Mouse (Mus musculus) monocyte, adult 5-6 weeks (primary cell): ENCODE measurements at regions not wholly inside any gene's neighbourhood (a gene's known extent, or its start where the extent isn't known, plus 50 kb on each side); places are given as distances from the start of the nearest gene placed in this dataset.

ENCODE experiments used
- ATAC-seq: fragments of 153-309, 156-312 bp; replicated peaks from 2 replicates; pipeline ENCODE4 v1.8.0; 2017; ENCODE audit warnings: mild to moderate bottlenecking; ENCODE audit not compliant: low TSS enrichment, insufficient number of reproducible peaks, severe bottlenecking, poor library complexity, low FRiP score

DNA sequence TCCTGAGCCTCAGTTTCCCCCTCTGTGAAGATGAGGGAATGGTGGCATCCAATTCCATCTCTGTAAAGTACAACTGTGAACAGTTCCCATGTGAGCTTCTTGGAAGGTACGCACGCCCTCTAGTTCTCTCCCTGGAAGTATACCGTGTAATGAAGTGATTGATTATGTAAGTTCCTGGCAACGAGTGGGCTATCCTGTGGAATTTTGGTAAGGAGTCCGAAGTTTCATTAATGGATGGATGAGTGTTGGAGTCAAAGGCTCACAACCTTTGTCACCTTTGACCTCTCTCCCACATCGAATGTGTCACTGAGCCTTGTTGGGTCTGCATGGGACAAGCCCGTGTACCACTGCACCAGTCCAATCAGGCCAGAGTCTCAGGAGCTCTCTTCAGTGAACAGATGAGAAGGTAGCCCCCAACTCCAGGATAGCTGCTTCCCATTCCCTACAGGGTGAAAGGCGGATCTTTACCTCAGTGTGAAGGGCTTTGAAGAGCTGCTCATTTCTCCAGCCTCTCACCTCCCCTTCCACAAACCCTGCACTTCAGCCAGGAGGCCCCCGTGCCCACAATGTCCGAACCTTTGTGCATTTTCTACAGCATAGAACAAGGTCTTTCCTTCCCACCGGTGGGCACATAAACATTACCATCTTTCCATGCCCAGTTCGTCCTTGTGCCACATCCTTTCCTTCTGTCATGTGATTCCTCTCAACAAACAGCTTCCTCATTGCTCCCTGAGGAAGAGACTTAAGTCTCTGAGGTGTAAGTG is 217.8 kb downstream of the Mycn start:
- ATAC-seq = no peak

- no peak for ATAC-seq
Observed at GRCm38 (mm10) chr12:12722982-12723661, 218.6 kb downstream of the Mycn start.

DNA sequence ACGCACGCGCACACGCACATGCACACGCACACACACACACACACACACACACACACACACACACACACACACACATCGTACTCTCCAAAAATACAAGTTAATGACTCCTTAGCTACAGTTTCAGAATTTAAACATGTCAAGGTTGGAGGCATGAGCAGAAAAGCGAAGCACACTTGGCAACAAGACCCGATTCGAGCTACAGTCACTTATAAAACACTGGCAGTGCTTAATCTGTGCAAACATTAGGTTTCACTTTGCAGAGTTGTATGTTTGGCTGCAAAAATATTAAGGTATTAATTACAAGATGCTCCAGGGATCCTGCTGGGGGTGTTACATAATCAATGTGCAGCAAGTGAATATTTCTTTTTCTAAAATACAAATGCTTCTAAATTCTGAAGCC is 225.0 kb downstream of the Mycn start:
- no peak for ATAC-seq

DNA sequence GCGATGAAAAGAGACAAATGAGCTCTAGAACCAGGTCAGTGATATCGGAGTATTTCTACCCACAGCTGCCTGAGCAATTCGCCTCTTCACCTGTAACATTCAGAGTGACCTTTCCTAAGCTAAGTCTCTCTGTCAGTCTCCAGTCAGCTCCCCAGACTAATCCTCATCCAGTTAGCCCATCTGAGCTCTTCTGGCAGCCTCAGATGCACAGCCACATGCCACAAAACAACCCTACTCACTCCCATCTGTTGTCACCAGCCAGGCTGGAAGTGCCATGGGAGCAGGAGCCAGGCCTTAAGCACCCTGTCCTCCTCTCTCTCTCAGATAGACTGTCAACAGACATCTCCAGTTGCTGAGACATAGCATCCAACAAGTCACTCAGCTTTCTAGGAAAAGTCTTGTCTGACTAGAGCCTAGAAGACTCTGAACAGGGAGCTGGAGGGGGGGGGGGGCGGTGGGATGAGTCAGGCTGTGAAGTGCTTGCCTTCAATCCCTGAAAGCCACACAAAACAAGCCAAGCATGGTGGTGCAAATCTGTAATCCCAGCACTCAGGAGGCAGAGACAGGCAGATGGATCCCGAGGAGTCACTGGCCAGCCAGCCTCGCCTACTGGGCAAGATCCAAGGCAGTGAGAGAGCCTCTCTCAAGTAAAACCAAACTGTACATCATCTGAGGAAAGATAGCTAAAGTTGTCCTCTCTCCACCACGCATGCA is 225.6 kb downstream of the Mycn start:
- ATAC-seq = no peak

- ATAC-seq = no peak
Observed at GRCm38 (mm10) chr12:12715528-12715927, 226.2 kb downstream of the Mycn start.

DNA sequence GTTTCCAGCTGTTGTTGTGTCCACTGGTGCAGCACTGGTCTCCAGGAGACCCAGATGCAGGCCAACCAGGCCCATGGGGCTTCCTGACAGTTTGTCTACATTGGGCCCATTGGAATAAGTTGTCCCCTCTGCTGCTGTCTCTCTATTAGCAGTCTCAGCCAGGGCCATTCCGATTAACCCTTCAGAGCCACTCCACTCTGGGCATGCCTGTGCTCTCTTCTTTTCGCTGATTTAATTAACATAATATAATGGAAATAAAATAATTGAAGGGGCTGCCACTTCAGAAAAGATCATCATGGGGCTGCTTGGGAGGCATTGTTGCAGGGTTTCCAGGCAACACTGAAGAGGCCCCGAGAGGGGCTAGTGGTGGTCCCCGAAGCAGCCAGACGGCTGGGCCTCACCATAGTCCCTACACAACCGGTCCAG is 231.5 kb downstream of the Mycn start:
- ATAC-seq = no peak

GRCm38 (mm10) chr12:12708954-12709523 is 232.7 kb downstream of the Mycn start:
- no peak for ATAC-seq

DNA sequence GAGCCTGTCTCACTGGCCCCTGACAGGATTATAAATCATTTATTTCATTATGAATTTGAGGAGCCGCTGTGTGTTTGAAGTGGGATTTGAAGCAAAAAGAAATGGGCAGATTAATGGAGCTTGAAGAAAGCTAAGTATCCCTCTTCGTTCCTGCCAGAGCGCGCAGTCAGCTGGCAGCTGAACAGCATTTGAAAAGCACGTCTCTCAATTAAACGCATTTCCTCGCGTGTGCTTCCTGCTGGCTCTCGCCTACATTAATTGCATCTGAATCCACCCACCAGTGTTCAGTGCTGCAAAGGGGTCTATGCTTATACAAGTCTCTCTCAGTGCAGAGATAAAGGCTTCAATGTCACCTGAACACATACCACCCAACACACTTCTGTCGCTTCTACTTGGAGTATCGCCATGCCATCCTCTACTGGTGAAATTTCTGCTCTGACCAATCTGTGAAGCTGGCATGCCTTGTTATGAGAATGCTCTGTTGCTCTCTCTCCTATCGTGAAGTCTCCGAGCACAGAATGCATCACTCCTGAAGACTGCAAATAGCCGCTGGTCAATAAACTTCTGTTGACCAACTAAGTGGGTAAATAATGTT is 235.3 kb downstream of the Mycn start:
- no peak for ATAC-seq

DNA sequence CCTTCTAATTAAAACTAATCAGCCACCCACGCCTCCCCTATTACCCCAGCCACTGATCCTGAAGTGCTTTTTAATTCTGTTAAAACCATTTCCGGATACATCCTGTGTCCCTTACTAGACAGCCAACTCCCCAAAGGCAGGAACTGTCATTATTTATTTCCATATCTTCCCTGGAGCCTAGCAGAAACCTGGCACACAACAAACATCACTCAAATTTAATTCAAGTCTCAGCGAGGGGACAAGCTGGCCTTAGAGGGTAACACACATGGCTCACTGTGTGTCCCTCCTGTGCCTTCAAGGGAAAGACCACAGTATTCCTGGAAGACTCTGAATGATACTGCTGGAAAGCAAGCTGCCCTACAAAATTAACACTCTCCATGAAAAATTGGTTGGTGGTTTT is 240.0 kb downstream of the Mycn start:
- ATAC-seq = no peak

GRCm38 (mm10) chr12:12701060-12701667 is 240.6 kb downstream of the Mycn start:
- ATAC-seq = no peak

DNA sequence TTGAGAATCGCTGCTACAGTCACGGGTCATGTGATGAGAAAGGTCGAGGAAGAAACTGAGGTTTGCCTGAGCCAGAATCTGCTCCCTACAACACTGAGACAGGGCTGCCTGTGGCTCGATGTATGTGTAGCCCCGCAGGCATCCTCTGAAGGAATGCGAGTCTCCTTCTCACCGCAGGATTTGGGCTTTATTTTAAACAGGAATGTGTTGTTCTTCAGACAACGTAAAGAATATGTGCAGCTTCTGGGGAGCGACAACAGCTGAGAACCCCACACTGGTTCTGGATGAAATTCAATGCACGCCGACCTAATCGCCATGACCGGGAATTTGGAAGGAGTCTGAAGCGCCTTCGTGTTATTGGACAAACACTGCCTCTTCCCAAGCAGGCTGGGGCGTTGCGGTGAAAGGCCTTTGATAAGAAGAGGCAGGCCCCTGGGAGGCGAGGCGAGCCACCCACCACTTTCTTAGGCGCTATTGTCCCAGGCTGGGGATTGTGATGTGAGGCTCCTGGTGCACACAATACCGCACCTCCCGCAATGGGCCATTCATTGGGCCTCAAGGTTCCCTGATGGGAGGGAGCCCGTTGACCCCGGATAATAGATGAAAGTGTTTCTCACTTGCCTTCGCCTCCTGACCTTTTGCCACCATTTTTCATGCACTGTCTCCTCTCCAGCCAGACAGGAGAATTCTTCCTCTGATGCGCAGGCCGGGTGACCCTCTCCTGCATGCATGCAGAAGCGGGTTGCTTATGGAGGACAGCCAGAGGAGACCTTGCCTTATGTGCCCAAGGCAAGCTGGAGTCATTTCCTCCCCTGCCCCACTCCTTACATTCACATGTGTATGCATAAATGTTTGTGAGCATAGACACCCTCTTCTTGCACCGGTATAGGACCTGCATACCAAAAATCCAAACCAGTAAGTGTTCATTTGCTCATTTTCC is 247.6 kb downstream of the Mycn start:
- ATAC-seq = no peak

GRCm38 (mm10) chr12:12687376-12687775 is 254.3 kb downstream of the Mycn start:
- ATAC-seq = no peak

DNA sequence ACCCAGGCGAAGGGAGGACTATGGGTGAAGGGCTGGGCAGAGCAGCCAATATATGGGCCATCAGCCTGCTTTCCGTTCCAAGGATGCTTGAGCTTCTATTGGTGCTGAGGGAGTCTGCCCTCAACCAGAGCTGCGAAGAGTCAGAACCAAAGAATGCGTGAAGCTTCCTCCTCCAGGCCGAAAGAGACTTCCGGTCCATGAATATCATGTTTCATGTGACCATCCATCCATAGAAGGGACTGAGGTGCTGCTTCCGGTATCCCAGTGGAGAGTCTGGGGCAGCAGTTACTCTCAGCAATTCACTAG is 256.5 kb downstream of the Mycn start:
- no peak for ATAC-seq

DNA sequence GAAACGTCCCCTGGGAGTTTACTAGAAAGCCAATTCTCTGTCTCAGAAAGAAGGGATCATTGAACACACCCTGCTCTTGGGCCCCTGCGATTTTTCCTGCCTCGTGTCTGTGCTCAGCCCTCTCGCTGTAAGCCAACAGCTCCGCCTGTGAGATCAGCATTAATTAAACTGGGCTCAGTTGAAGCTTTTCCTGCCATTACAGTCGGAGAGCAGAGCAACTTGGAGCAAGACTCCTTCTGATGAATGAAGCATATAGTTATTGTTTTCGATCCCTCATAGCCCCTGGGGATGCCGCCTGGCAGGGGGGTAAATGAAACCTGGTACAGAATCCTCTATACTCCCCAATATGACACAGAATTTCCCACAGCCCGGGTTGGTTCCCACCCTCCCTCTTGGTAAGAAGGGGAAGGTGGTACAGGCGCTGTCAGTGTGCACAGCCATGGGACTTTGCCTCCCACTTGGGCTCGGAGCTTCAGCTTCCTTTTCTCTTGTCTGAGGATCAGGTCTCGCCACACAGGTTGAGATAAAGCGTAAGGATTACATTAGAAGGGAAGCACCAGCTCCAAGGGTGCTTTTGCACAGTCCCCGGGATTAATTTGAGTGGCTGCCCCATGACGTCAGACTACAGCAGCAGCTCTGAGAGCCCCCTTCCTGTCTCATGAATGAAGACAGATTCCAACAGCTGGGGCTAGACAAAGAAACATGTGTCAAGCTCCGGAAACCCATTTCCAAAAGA is 257.1 kb downstream of the Mycn start:
- no peak for ATAC-seq

DNA sequence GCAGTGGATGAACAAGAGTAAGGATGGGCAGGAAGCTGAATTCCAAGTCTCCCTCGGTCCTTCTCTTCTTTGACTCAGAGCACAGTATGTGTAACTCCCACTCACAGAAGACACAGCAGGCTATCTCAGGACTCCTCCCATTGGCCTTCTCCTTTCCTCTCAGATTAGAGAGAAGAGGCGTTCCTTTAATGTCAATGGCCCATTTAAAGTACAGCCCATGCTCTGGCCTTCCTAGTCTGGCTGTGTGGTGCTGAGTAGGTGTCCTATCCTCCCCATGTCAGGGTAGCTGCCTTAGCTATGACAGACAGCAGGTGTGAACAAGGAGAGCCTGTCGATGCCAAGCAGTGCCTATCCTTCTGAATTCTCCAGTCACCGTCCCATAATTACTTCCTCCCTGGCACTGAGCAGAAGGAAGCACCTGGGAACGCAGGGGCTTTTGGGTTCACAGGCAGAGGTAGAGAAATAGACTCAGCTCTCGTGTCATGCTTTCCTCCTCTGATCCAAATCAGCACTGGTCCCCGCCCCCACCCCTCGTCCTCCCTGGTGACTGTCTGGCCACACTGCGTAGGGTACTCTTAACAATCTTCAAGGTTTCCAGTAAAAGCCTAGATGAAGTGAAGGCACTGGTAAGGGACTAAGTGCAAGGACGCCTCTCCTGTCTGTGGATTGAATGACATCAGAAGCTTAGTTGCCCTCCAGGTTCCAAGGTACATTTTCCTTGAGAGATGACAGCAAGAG is 257.8 kb downstream of the Mycn start:
- no peak for ATAC-seq

GRCm38 (mm10) chr12:12681101-12681500 is 260.6 kb downstream of the Mycn start:
- ATAC-seq = no peak
